Mouse (Mus musculus) liver, postnatal 0 days (tissue): Measurements from ENCODE around the gene Macf1. TPM values are rescaled to one million over a fixed set of nuclear protein-coding genes. Genes with fewer than 3 reads are reported as not detected.
A peak's percentile ranks its signal among the peaks of the same experiment; 100 is the strongest.

Experiments
- ATAC-seq: fragments of 200-750 bp; cut with Nextera tagmentation; 2 replicates; pipeline ENCODE4 v1.8.0; 2017; ENCODE audit warnings: mild to moderate bottlenecking, moderate library complexity
- DNase-seq: peaks from one replicate; pipeline ENCODE4 v3.0.0-alpha.2; 2016
- H3K27ac ChIP-seq: fragments of 300-500 bp; sonication (generic); 2 replicates; pipeline ENCODE4 v1.5.1; 2014; ENCODE audit warnings: antibody characterized with exemption, moderate library complexity, mild to moderate bottlenecking, low read depth
- H3K27me3 ChIP-seq: fragments of 300-500 bp; sonication (generic); 2 replicates; pipeline ENCODE4 v1.6.1; 2014; ENCODE audit warnings: low read length, control low read depth, mixed read lengths; ENCODE audit not compliant: insufficient read depth
- H3K36me3 ChIP-seq: fragments of 300-500 bp; sonication (generic); replicated peaks from 2 replicates; pipeline ENCODE4 v1.6.1; 2014; ENCODE audit warnings: mild to moderate bottlenecking, control low read depth, low read length, moderate library complexity, mixed read lengths; ENCODE audit not compliant: insufficient read depth
- H3K4me1 ChIP-seq: fragments of 300-500 bp; sonication (generic); 2 replicates; pipeline ENCODE4 v1.6.1; 2014; ENCODE audit warnings: antibody characterized with exemption, mild to moderate bottlenecking, control low read depth; ENCODE audit not compliant: insufficient read depth
- H3K4me2 ChIP-seq: fragments of 300-500 bp; sonication (generic); 2 replicates; pipeline ENCODE4 v1.6.1; 2014; ENCODE audit warnings: low read depth, mild to moderate bottlenecking, low read length, moderate library complexity, mixed read lengths
- H3K4me3 ChIP-seq: fragments of 300-500 bp; sonication (generic); 2 replicates; pipeline ENCODE4 v1.5.1; 2014; ENCODE audit warnings: low read depth, low read length
- H3K9ac ChIP-seq: fragments of 300-500 bp; sonication (generic); replicated peaks from 2 replicates; pipeline ENCODE4 v1.6.1; 2014; ENCODE audit warnings: mild to moderate bottlenecking, moderate library complexity
- H3K9me3 ChIP-seq: fragments of 300-500 bp; sonication (generic); 2 replicates; pipeline ENCODE4 v1.6.1; 2016; ENCODE audit warnings: mild to moderate bottlenecking, control low read depth, low read length, mixed read lengths
- CTCF ChIP-seq: sonication (generic); IDR thresholded peaks from 2 replicates; pipeline ENCODE4 v1.5.1; 2016; ENCODE audit warnings: antibody characterized with exemption, low read depth
- EP300 ChIP-seq: IDR thresholded peaks from 2 replicates; pipeline ENCODE4 v1.6.1; 2016; ENCODE audit warnings: antibody characterized with exemption, low read depth, mild to moderate bottlenecking
- WGBS: fragments of 180-500 bp; shearing (Covaris S2); extraction: QIAGEN DNeasy Blood & Tissue Kit; methylation state at CpG from one replicate; pipeline ENCODE4 v1.1.7; 2014; ENCODE audit not compliant: insufficient replicate concordance; 5-methylcytosine and 5-hydroxymethylcytosine counted together
- polyA plus RNA-seq: library from polyadenylated mRNA; unstranded; fragments of >200 nt; fragmentation: Nextera tagmentation; extraction: Ambion mirVana; gene quantifications from 2 replicates; pipeline ENCODE4 v1.2.1, GENCODE M21; 2015

The Macf1 gene
- polyA plus RNA-seq, 1 experiment from 2014 or later: 11.3 TPM

GRCm38 (mm10) chr4:123418032-123418431, 266.1 kb downstream of the Macf1 start:
- ATAC-seq: no peak
- H3K27ac ChIP-seq: no peak overlapping the region
- no peaks in the 10 kb centered on the region for H3K9me3 ChIP-seq
- no peaks in the 10 kb centered on the region; the same call in 1 of the 2 replicates for H3K36me3 ChIP-seq
- no peak overlapping the region for H3K4me2 ChIP-seq
- peaks cover 3% of the 10 kb centered on the region; the same call in 1 of the 2 replicates for H3K4me1 ChIP-seq
- H3K27me3 ChIP-seq: no peaks in the 10 kb centered on the region
- H3K9ac ChIP-seq: no peak overlapping the region
- TF ChIP-seq EP300 (no peak), CTCF (no peak)
- no peak overlapping the region for H3K4me3 ChIP-seq
- WGBS: 61% methylated on average over 3 of the region's 3 CpGs
- DNase-seq: no peak

DNA sequence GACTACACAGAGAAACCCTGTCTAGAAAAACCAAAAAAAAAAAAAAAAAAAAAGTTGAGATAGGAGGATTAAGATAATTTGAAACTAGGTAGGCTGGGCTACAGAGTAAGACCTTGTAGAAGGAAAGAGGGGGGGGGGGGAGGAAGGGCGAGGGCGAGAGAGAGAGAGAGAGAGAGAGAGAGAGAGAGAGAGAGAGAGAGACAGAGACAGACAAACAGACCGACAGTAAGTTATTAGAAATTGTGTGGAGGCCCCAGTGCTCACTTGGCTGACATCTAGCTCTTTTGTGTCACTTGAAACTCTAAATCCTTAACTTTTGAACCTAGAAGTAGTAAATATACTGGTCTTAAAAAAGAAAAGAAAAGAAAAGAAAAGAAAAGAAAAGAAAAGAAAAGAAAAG, 266.7 kb downstream of the Macf1 start:
- no peak for ATAC-seq
- H3K27ac ChIP-seq: no peak overlapping the region
- H3K4me1 ChIP-seq: peaks cover 1% of the 10 kb centered on the region; the same call in 1 of the 2 replicates
- no peaks in the 10 kb centered on the region for H3K9me3 ChIP-seq
- no peaks in the 10 kb centered on the region; the same call in 1 of the 2 replicates for H3K36me3 ChIP-seq
- no peak overlapping the region for H3K4me3 ChIP-seq
- H3K4me2 ChIP-seq: no peak overlapping the region
- H3K9ac ChIP-seq: no peak overlapping the region
- H3K27me3 ChIP-seq: no peaks in the 10 kb centered on the region
- TF ChIP-seq EP300: no peak
- no peak for TF ChIP-seq CTCF
- 62% methylated on average over 1 of the region's 3 CpGs for WGBS
- no peak for DNase-seq

GRCm38 (mm10) chr4:123416829-123417228, 267.3 kb downstream of the Macf1 start:
- TF ChIP-seq CTCF (no peak), EP300 (no peak)
- H3K4me2 ChIP-seq: no peak overlapping the region
- H3K4me1 ChIP-seq: peaks cover 6% of the 10 kb centered on the region; the same call in 1 of the 2 replicates
- no peak overlapping the region for H3K4me3 ChIP-seq
- no peaks in the 10 kb centered on the region for H3K27me3 ChIP-seq
- no peak for DNase-seq
- 71% methylated on average over 2 of the region's 2 CpGs for WGBS
- no peak overlapping the region for H3K9ac ChIP-seq
- H3K36me3 ChIP-seq: no peaks in the 10 kb centered on the region; the same call in 1 of the 2 replicates
- no peak overlapping the region for H3K27ac ChIP-seq
- no peaks in the 10 kb centered on the region for H3K9me3 ChIP-seq
- no peak for ATAC-seq

- Histone ChIP-seq H3K4me3 (no peak overlapping the region), H3K9ac (no peak overlapping the region), H3K36me3 (no peaks in the 10 kb centered on the region; the same call in 1 of the 2 replicates), H3K9me3 (no peaks in the 10 kb centered on the region), H3K27ac (no peak overlapping the region), H3K4me2 (no peak overlapping the region), H3K4me1 (peaks cover 8% of the 10 kb centered on the region; the same call in 1 of the 2 replicates), H3K27me3 (no peaks in the 10 kb centered on the region)
- DNase-seq (no peak), ATAC-seq (no peak)
- 64% methylated on average over 1 of the region's 1 CpGs for WGBS
- no peak for TF ChIP-seq EP300
- TF ChIP-seq CTCF: no peak
Observed at GRCm38 (mm10) chr4:123415566-123415965, 268.6 kb downstream of the Macf1 start.

DNA sequence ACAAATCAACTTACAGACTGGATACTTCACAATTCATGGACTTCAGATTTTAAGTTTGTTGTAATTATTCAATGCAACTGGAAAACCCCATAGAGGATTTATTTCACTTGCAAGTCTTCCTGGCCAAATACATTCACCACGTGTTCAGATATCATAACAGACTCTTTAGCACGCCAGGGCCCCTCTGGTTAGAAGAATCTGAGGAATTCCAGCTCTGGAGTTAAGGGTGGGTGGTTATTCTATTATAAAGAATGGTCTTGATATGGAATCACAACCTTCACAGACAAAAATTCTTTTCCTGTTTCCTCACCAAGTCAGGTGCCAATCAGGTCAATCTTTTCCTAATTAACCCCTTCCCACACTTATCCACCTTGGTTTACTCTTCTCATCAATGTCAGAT, 270.3 kb downstream of the Macf1 start:
- Histone ChIP-seq H3K4me3 (no peak overlapping the region), H3K27ac (no peak overlapping the region), H3K4me2 (no peak overlapping the region), H3K9me3 (no peaks in the 10 kb centered on the region), H3K27me3 (no peaks in the 10 kb centered on the region), H3K9ac (no peak overlapping the region), H3K36me3 (no peaks in the 10 kb centered on the region; the same call in 1 of the 2 replicates), H3K4me1 (peaks cover 15% of the 10 kb centered on the region)
- TF ChIP-seq CTCF (no peak), EP300 (no peak)
- 58% methylated on average over 2 of the region's 2 CpGs for WGBS
- no peak for DNase-seq
- ATAC-seq: no peak

- Histone ChIP-seq H3K9ac (no peak overlapping the region), H3K9me3 (no peaks in the 10 kb centered on the region), H3K4me1 (peaks cover 15% of the 10 kb centered on the region), H3K27ac (no peak overlapping the region), H3K4me3 (no peak overlapping the region), H3K27me3 (no peaks in the 10 kb centered on the region), H3K4me2 (no peak overlapping the region), H3K36me3 (no peaks in the 10 kb centered on the region; the same call in 1 of the 2 replicates)
- TF ChIP-seq CTCF (no peak), EP300 (no peak)
- ATAC-seq (no peak), DNase-seq (no peak)
- WGBS: 57% methylated on average over 2 of the region's 2 CpGs
Observed at GRCm38 (mm10) chr4:123412981-123413380, 271.2 kb downstream of the Macf1 start.

- H3K4me3 ChIP-seq: peak overlapping the region; percentile 82
- no peaks in the 10 kb centered on the region for H3K9me3 ChIP-seq
- H3K36me3 ChIP-seq: no peaks in the 10 kb centered on the region; the same call in 1 of the 2 replicates
- H3K4me1 ChIP-seq: peaks cover 15% of the 10 kb centered on the region
- peak overlapping the region; percentile 89 for H3K4me2 ChIP-seq
- no peak for DNase-seq
- no peak for TF ChIP-seq EP300
- no peak for TF ChIP-seq CTCF
- H3K27me3 ChIP-seq: no peaks in the 10 kb centered on the region
- 31% methylated on average over 6 of the region's 6 CpGs for WGBS
- H3K27ac ChIP-seq: peak overlapping the region; percentile 80
- peak overlapping the region; percentile 78 for H3K9ac ChIP-seq
- ATAC-seq: no peak
Observed at GRCm38 (mm10) chr4:123412528-123412878, 271.7 kb downstream of the Macf1 start.
